Mouse (Mus musculus): ENCODE measurements at regions not wholly inside any gene's neighbourhood (a gene's known extent, or its start where the extent isn't known, plus 50 kb on each side); places are given as distances from the start of the nearest gene placed in this dataset.
"Not testable (repeated sequence)": the region's sequence is repeated elsewhere in the genome, so short reads cannot be mapped to it uniquely, and the experiment has no call there.

DNA sequence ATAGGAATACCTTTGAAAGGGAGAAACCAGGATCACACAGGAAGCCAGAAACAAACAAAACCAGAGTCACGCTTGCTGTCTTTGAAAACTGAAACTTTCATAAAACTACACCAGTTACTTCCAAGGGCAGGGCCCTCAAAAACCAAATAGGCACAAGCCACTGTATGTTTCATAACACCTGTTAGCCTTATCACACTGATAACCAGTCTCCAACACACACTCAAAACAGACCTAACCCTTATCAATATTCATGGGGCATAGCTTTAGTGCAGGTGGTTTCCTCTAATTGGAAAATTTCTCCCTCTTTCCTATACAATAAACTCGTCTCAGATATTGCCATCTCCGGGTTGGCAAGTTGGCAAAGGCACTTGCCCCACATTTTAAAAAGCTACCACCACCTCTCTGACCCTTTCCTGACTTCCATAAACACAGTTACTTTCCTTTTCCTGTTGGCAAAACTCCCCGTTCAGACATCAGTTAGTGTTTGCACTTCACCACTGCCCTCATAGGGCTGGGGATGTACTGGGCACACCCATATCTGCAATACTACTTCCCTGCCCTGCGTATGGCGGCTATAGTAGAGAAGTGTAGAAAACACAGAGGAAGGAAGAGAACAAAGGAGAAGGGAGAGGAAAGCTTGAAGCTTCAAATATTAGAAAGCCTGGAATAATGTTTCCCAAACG lies 169.1 kb upstream of the Col8a1 start:
- no peak for DNase-seq (ENCODE audit: low read depth)

- no peak for DNase-seq (ENCODE audit: low read depth)
Measured at GRCm38 (mm10) chr16:57924130-57924495, 169.6 kb upstream of the Col8a1 start.

DNA sequence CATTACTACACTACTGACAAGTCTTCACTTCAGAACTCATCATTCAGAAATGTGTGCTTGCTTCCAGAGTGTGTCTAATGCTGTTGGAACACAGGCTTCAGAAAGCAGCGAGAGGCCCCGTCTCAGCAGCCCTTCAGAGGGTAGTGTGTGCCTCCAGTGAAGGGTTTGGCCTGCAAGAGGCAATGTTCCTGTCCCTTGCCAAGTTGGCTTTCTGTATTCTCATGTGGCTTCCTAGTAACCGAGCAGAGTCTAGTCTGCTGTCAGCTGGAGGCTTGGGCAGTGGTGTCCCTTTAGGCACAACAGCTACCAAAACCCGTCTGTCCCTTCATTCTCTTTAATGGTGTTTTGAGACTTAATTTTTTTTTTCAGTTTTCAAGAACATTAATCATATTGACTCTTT lies 173.3 kb upstream of the Col8a1 start:
- no peak for DNase-seq (ENCODE audit: low read depth)

DNA sequence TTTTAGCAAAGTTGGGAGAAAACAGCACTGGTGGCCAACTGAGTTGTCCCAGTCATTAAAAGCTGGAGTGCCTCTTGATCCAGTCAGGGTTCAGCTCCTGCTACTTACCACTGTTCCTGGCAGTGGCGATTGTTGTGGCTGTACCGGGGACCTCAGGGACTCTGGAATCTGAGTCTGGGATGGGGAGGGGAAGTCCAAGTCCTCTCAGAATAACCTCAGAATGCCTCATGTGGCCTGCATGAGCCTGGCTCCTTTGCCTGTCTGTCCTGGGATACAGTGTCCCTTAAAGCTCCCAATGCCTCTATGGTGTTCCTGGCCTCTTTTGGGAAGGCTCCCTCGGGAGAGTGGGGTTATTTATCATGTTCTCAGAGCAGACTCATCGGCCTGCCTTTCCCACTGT lies 173.8 kb upstream of the Col8a1 start:
- no peak for DNase-seq (ENCODE audit: low read depth)

DNA sequence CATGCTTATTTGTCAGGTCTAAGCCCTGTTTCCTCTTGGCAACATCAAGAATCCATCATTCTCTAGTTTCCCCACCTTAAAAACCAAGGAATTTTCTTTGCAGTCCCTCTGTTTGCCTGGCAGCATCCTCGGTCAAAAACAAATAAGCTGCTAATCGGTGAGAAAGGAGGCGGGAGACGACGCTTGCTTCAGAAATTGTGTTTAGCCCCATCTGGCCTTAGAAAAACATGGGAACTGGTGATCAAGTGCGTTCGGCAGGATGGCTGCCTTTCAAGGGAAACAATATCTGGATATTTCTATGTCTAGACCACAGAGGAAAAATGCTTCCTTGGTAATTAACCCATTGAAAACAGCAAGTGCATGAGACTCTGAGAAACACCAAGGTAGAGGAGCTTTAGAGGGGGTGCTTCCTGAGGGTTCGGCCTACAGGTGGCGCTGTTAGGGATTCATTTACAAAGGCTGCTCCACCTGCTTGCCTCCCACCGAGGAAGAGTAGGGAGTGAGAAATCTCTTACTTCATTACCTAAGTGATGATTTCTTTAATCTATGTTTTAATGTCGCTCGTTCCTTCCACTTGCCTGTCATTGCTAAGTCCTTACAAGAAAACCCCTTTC lies 174.7 kb upstream of the Col8a1 start:
- no peak for DNase-seq (ENCODE audit: low read depth)

- no peak for DNase-seq (ENCODE audit: low read depth)
Measured at GRCm38 (mm10) chr16:57945404-57945803, 190.9 kb upstream of the Col8a1 start.

DNA sequence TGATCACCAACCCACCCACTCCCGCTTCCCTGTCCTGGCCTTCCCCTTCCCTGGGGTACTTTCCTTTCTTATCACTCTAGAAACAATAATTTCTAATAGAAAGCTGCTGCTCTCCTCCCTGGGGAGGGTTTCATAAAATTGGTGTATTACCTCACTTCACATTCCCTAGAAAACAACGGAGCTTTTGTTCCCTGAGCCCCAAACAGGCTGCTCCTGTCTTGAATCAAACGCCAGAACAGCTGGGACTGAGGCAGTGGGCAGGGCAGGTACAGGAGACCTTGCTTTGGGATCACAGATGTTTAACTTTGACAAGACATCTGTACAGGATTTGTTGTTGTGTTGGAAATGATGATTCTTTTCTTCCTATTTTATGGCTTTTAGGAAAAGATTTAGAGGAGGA lies 192.8 kb upstream of the Col8a1 start:
- no peak for DNase-seq (ENCODE audit: low read depth)

DNA sequence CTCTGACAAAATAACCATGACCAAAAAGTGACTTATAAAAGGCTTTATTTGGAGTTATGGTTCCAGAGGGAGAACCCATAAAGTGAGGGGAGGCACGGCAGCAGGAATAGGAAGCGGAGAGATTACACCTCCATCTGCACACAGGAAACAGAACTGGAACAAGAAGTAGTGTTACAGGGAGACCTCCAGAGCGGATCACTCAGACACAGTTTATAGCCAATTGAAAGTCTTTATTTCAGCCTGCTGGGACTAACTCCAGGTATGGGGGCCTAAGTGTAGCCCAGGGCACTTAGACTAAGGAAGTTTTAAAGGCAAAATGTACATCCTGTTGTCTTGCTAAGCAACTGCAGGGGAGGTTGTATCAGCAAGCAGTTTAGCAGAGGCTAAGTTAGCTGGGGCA lies 195.1 kb upstream of the Col8a1 start:
- DNase-seq (ENCODE audit: low read depth), result no peak

DNA sequence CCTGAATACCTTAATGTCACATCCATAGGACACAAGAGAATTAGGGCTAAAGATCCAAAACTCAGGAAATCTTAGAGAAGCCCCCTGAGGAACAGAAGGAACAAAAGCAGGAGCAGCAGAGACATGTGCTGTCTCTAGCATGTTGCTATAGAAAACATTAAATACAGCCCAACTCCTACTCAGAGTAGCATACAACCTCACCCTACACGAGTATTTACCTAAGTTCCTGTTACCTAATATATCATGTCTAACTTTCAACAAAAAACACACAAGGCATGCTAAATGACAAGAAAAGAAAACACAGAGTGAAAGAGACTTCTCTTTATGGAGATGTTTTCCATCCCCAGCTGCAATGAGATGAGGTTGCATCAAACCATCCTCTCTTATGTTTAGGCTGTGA lies 216.4 kb upstream of the Col8a1 start:
- DNase-seq (ENCODE audit: low read depth), result no peak

DNA sequence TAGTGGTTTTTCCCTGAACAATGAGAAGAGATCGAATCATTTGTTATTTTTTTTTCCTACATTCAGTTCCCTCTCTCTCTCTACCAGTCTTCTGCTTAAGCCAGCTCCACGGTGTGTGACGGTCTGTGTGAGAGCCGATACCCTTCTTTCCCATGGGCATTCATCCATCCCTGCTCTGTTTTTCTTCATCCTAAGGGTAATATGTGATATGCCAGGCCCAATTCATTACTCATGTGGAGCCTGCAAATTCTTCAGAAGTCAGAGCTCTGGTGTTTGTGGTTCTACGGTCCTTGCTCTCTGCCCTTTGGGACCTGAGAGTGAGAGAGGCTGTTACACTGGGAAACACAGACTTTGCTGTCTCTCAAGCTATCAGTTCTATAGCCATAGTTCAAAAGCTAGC lies 229.6 kb upstream of the Col8a1 start:
- DNase-seq (ENCODE audit: low read depth), result no peak

GRCm38 (mm10) chr16:58005740-58006139 lies 251.2 kb upstream of the Col8a1 start:
- DNase-seq (ENCODE audit: low read depth), result no peak

DNA sequence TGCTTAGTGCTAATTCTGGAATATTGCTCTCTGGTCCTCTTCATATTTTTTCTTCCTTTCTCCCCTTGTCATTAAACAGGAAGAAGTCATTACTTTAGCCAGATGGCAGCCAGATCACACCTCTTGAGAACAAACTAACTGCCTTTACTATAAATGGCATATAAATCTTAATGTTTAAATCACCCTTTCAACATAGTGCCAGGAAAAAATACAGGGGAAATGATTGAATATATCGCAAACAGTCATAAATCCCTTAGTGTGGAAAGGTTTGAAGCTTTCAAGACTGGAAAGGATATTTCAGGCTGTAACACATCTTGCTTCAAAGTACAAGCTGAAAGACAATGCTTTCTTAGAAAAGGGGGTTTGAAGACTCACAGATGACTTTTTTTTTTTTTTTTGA lies 259.0 kb upstream of the Col8a1 start:
- no peak for DNase-seq (ENCODE audit: low read depth)

GRCm38 (mm10) chr16:58027525-58027924 lies 273.0 kb upstream of the Col8a1 start:
- no peak for DNase-seq (ENCODE audit: low read depth)

DNA sequence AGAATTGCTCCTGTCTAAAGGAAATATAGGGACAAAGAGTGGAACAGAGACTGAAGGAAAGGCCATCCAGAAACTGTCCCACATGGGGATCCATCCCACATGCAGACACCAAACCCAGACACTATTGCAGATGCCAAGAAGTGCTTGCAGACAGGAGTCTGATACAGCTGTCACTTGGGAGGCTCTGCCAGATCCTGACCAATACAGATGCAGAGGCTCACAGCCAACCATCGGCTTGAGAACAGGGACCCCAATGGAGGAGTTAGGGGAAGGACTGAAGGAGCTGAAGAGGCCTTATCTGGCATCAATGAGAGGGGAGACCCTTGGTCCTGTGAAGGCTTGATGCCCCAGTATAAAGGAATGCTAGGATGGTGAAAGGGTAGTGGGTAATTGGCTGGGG lies 274.0 kb upstream of the Col8a1 start:
- not testable (repeated sequence) for DNase-seq (ENCODE audit: low read depth)

DNA sequence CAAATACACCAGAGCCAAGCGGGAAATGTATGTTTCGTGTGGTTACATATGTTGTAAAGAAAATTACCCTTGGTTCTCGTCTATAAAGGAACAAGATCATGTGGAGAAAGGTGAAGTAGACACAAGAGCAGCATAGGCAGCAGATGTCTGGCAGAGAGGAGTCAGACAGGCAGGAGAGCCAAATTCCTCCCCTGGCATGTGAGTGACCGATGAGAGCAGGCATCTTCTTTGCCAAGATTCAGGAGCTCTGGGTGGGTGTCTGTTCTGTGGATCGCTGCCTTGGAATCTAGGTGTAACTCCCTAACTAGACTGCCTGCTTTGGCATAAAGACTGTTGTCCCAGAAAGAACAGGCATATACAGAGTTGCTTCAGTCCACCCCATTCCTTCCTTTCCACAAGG lies 275.1 kb upstream of the Col8a1 start:
- no peak for DNase-seq (ENCODE audit: low read depth)

DNA sequence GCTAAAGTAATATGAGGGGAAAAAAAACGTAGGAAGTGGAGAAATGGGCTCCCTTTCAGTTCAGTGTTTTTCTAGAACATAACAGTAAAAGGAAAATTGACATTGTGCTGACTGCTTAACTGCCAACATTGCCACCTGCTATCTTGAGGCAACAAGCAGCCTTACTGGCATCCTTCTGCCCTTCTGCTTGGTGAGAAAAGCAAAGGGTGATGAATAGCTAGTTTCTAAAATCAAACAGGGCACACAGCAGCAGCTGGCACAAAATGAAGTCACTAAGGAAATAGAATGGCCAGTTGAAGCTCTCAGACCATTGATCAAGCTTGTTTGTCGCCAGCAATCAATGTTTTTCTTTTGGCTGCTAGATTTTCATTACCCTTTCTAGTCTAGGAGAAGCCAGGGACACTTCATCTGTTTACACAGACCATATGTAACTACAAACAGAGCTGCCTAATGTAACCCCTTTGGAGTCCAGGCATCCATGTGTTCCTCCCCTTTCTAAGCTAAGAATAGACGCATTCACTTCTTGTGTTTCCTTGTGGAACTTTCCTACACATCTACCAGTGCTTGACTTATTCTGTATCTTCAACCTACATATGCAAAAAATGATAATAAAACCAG lies 314.2 kb upstream of the Col8a1 start:
- no peak for DNase-seq (ENCODE audit: low read depth)

DNA sequence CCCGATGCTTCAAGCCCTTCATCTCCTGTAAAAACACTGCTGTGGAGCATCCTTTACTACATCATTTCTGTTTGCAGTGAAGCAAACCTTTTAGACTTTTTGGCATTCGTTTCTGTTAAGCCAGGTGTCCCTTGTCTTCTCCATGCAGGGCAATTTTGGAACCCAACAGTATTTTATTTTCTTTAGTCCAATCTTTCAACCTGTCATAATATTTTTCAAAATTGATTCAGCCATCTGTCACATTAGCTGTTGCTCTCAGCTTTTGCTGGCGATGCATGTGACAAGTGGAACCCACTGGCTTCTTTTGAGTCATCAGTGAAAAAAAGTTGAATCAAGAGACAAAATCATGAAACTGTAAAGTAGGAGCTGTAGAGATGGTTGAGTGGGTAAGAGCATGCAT lies 317.9 kb upstream of the Col8a1 start:
- DNase-seq (ENCODE audit: low read depth), result no peak

DNA sequence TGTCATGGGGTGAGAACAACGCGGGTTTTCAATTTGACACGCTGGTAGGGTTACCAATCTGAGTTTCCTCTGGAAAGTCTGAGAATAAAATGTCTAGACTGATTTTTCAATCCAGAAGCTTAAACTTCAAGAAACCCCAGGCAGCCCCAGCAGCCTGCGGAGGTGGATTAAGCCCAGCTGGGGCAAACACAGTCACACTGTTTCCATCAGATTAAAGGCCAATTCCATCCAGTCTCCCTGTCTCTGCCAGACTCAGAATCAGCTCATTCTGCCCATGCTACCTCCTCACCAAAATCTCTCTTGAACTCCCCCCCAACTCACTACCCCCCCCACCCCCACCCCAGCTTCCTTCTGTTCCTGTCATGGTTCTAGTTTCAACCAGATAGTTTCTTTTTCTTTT lies 307.9 kb upstream of the Dcbld2 start:
- DNase-seq (ENCODE audit: low read depth), result no peak

- DNase-seq (ENCODE audit: low read depth), result no peak
Measured at GRCm38 (mm10) chr16:58110452-58110851, 297.8 kb upstream of the Dcbld2 start.

GRCm38 (mm10) chr16:58126086-58126485 lies 282.2 kb upstream of the Dcbld2 start:
- DNase-seq (ENCODE audit: low read depth), result no peak

- DNase-seq (ENCODE audit: low read depth), result peak; percentile 3
Measured at GRCm38 (mm10) chr16:58136144-58136905, 271.9 kb upstream of the Dcbld2 start.

- no peak for DNase-seq (ENCODE audit: low read depth)
Measured at GRCm38 (mm10) chr16:58136979-58137378, 271.3 kb upstream of the Dcbld2 start.

Measured in gonadal fat pad, adult 2 months (tissue).